Comparison of ENCODE assay signal across 11 mouse cellular contexts in genomic region chr17:33958451-33958850, GRCm38 (mm10).
"Had no signal": no experiment of that assay in that cellular context is flagged by ENCODE, and none has a peak within 500 bp of the region (broad histone marks: within the 10 kb centered on the region; RNA-seq: fewer than 3 reads in every experiment).

No protein-coding gene starts in this region.

- DNase-seq: lung, adult 18-20 months; lung, embryonic 14.5 days; lung, postnatal 10 days; midbrain, embryonic 14.5 days; retina, postnatal 1 day; right cerebral cortex, adult 18-20 months; right cerebral cortex, postnatal 25 days; right cerebral cortex, postnatal 4 days; spleen, adult 18-20 months; thymus, adult 18-20 months; thymus, postnatal 25 days had no signal
